Mouse (Mus musculus) hindbrain, embryonic 16.5 days (tissue): ENCODE results near the gene Nsmce1. TPM values are rescaled to one million over a fixed set of nuclear protein-coding genes. Genes with fewer than 3 reads are reported as not detected.

Experiments used
- ATAC-seq: fragments of 200-750 bp; cut with Nextera tagmentation; 2 replicates; pipeline ENCODE4 v1.8.0; 2017; ENCODE audit warnings: moderate TSS enrichment, moderate library complexity
- H3K27ac ChIP-seq: fragments of 300-500 bp; sonication (generic); 2 replicates; pipeline ENCODE4 v1.5.1; 2014; ENCODE audit warnings: low read depth, mild to moderate bottlenecking, control low read depth, low read length, moderate library complexity
- H3K27me3 ChIP-seq: fragments of 300-500 bp; sonication (generic); replicated peaks from 2 replicates; pipeline ENCODE4 v1.6.1; 2014; ENCODE audit warnings: low read length; ENCODE audit not compliant: control insufficient read depth, insufficient read depth
- H3K36me3 ChIP-seq: fragments of 300-500 bp; sonication (generic); 2 replicates; pipeline ENCODE4 v1.6.1; 2014; ENCODE audit warnings: mild to moderate bottlenecking, low read length, moderate library complexity, mixed read lengths; ENCODE audit not compliant: control insufficient read depth, insufficient read depth
- H3K4me1 ChIP-seq: fragments of 300-500 bp; sonication (generic); 2 replicates; pipeline ENCODE4 v1.6.1; 2014; ENCODE audit warnings: low read depth, low read length; ENCODE audit not compliant: control insufficient read depth, insufficient read depth
- H3K4me2 ChIP-seq: fragments of 300-500 bp; sonication (generic); 2 replicates; pipeline ENCODE4 v1.6.1; 2014; ENCODE audit warnings: mild to moderate bottlenecking, low read length, control low read depth, moderate library complexity
- H3K4me3 ChIP-seq: fragments of 300-500 bp; sonication (generic); 2 replicates; pipeline ENCODE4 v1.5.1; 2014; ENCODE audit warnings: mild to moderate bottlenecking, low read length, control low read depth, moderate library complexity
- H3K9ac ChIP-seq: fragments of 300-500 bp; sonication (generic); 2 replicates; pipeline ENCODE4 v1.6.1; 2014; ENCODE audit warnings: low read depth, mild to moderate bottlenecking, control low read depth, low read length, moderate library complexity
- H3K9me3 ChIP-seq: fragments of 300-500 bp; sonication (generic); 2 replicates; pipeline ENCODE4 v1.6.1; 2014; ENCODE audit warnings: mild to moderate bottlenecking, low read length, moderate library complexity; ENCODE audit not compliant: control insufficient read depth
- WGBS: fragments of 180-500 bp; shearing (Covaris S2); extraction: QIAGEN DNeasy Blood & Tissue Kit; methylation state at CpG from one replicate; pipeline ENCODE4 v1.1.7; 2014; 5-methylcytosine and 5-hydroxymethylcytosine counted together
- polyA plus RNA-seq: library from polyadenylated mRNA; unstranded; fragments of >200 nt; fragmentation: Nextera tagmentation; extraction: Ambion mirVana; gene quantifications from 2 replicates; pipeline ENCODE4 v1.2.1, GENCODE M21; 2015

Nsmce1 gene
- polyA plus RNA-seq, 1 experiment from 2014 or later = 85.4 TPM

DNA sequence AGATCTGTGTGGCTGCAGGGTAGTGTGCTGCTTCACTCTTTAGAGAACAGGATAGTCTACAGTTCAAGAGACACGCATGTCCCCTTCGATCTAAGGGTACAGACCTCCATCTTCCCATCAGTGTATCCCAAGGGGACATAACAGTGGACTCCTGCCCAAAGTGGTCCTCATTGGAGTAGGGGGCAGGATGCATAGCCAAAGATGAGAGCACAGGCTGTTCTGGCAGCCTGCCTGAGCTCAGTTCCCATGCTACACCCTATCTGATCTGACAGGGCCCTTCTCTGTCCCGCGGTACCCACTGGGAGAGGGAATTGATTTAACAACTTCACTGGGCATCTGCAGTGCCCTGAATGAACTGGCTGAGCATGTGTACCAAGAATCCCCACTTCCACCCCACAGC lies 37.7 kb downstream of the Nsmce1 start:
- H3K4me1 ChIP-seq = no peaks in the 10 kb centered on the region
- no peak for ATAC-seq
- WGBS = 89% methylated on average over 4 of the region's 4 CpGs
- H3K4me2 ChIP-seq = no peak overlapping the region
- H3K9me3 ChIP-seq = no peaks in the 10 kb centered on the region
- H3K4me3 ChIP-seq = no peak overlapping the region
- H3K9ac ChIP-seq = no peak overlapping the region
- H3K27me3 ChIP-seq = no peaks in the 10 kb centered on the region
- 0 out of 2 replicates have a peak, but pooled peaks cover 3% of the 10 kb centered on the region for H3K36me3 ChIP-seq
- no peak overlapping the region for H3K27ac ChIP-seq

GRCm38 (mm10) chr7:125451078-125451477 lies 40.3 kb downstream of the Nsmce1 start:
- Histone ChIP-seq H3K4me1 (no peaks in the 10 kb centered on the region), H3K4me3 (no peak overlapping the region), H3K4me2 (no peak overlapping the region), H3K27me3 (no peaks in the 10 kb centered on the region), H3K9me3 (no peaks in the 10 kb centered on the region), H3K27ac (no peak overlapping the region), H3K9ac (no peak overlapping the region), H3K36me3 (no peaks in the 10 kb centered on the region)
- no peak for ATAC-seq
- 89% methylated on average over 2 of the region's 2 CpGs for WGBS

- Histone ChIP-seq H3K4me1 (peaks cover 2% of the 10 kb centered on the region; the same call in 1 of the 2 replicates), H3K9me3 (no peaks in the 10 kb centered on the region), H3K27me3 (no peaks in the 10 kb centered on the region), H3K9ac (no peak overlapping the region), H3K27ac (no peak overlapping the region), H3K4me3 (no peak overlapping the region), H3K36me3 (no peaks in the 10 kb centered on the region), H3K4me2 (no peak overlapping the region)
- no peak for ATAC-seq
- WGBS = 79% methylated on average over 1 of the region's 1 CpGs
Measured at GRCm38 (mm10) chr7:125450678-125451077, 40.7 kb downstream of the Nsmce1 start.

DNA sequence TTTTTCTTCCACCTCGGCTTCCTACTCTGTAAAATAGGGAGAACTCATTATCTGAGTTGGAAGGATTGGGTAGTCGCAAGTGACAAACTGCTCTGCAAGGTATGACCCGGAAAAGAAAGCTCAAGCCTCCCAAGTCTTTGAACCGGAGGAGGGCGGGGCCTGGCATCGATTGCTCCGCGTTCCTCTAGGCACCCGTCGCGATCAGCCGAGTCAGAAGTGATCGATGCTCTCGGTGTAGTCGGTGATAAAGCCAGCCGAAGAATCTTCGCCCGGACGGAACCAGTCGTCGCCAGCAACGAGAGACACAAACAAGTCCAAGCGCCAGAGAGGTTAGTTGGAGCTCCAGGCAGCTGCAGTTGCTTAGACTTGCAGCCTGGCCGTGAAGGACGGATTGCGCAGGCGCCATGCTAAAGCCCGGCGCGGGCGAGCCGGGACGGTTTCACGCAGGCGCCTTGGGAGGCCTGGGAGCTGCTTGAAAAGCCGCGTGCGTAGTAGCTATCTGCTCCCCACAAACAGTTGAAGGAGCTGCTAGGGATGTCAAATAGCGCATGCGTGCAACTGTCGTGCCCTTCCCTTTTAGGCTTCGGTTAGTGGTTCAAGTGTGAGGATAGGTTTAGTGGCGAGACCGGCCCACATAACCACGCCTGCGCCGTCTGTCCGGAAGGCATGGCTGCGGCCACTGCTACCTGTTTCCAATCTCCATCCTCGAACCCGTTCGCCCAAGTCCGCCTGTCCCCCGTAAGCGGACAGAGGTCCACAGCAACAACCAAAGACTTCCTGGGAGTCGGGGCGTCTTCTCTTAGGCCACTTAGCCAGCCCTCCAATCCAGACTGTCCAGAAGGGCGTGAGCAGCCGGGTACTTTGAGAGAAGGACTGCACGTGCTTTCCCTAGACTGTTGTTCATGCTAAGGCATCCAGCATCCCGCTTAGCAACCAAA lies 46.7 kb downstream of the Nsmce1 start, which contains the start of gene Kdm8:
TSS of gene Kdm8 (plus strand) at position 213 of the 938 bp plus-strand sequence.
- 3% methylated on average over 61 of the region's 61 CpGs for WGBS
- Histone ChIP-seq H3K4me3 (peak within 1 kb of the TSS; percentile 69), H3K36me3 (no peaks in the 10 kb centered on the region), H3K9ac (peak within 1 kb of the TSS; percentile 82), H3K4me1 (peaks cover 17% of the 10 kb centered on the region), H3K27me3 (no peaks in the 10 kb centered on the region), H3K9me3 (no peaks in the 10 kb centered on the region), H3K4me2 (peak within 1 kb of the TSS; percentile 92), H3K27ac (peak within 1 kb of the TSS; percentile 99)
- peak; percentile 99 for ATAC-seq

GRCm38 (mm10) chr7:125444076-125444463 lies 47.3 kb downstream of the Nsmce1 start:
- H3K9ac ChIP-seq = peak overlapping the region; percentile 82
- H3K9me3 ChIP-seq = peaks cover 3% of the 10 kb centered on the region; the same call in 1 of the 2 replicates
- 24% methylated on average over 10 of the region's 10 CpGs for WGBS
- peak; percentile 25 for ATAC-seq
- H3K4me2 ChIP-seq = peak overlapping the region; percentile 92
- no peaks in the 10 kb centered on the region for H3K36me3 ChIP-seq
- peaks cover 17% of the 10 kb centered on the region for H3K4me1 ChIP-seq
- peak overlapping the region; percentile 99 for H3K27ac ChIP-seq
- no peaks in the 10 kb centered on the region for H3K27me3 ChIP-seq
- peak overlapping the region; percentile 69 for H3K4me3 ChIP-seq

DNA sequence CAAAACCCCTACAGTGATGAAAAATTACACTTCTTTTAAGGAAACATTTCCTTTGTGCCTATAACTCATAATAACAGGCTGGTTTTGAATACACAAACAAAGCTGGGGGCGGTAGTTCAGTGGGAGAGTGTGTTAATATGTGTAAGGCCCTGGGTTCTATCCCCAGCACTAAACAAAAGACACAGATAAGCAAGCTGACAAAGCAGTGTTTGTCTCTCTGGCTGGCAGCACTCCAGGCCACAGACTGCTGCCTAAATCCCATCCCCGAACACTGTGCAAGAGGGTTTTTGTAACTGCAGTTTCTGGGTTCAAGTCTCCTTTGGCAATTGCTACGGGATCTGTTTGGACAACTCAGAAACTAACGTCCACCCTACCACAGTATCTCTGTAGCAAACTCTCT lies 49.1 kb downstream of the Nsmce1 start:
- H3K9me3 ChIP-seq = peaks cover 3% of the 10 kb centered on the region; the same call in 1 of the 2 replicates
- peaks cover 17% of the 10 kb centered on the region for H3K4me1 ChIP-seq
- H3K36me3 ChIP-seq = no peaks in the 10 kb centered on the region
- WGBS = 63% methylated on average over 4 of the region's 4 CpGs
- H3K4me3 ChIP-seq = no peak overlapping the region
- H3K27ac ChIP-seq = no peak overlapping the region
- ATAC-seq = no peak
- H3K9ac ChIP-seq = no peak overlapping the region
- no peaks in the 10 kb centered on the region for H3K27me3 ChIP-seq
- no peak overlapping the region for H3K4me2 ChIP-seq

- H3K4me3 ChIP-seq = no peak overlapping the region
- no peak overlapping the region for H3K4me2 ChIP-seq
- H3K36me3 ChIP-seq = no peaks in the 10 kb centered on the region
- no peak overlapping the region for H3K27ac ChIP-seq
- no peaks in the 10 kb centered on the region for H3K27me3 ChIP-seq
- no peak overlapping the region for H3K9ac ChIP-seq
- WGBS = 28% methylated on average over 8 of the region's 8 CpGs
- H3K9me3 ChIP-seq = peaks cover 5% of the 10 kb centered on the region; the same call in 1 of the 2 replicates
- ATAC-seq = no peak
- no peaks in the 10 kb centered on the region for H3K4me1 ChIP-seq
Measured at GRCm38 (mm10) chr7:125434666-125435290, 56.6 kb downstream of the Nsmce1 start.

- H3K4me2 ChIP-seq = no peak overlapping the region
- no peaks in the 10 kb centered on the region for H3K36me3 ChIP-seq
- H3K27me3 ChIP-seq = no peaks in the 10 kb centered on the region
- H3K9me3 ChIP-seq = 0 out of 2 replicates have a peak, but pooled peaks cover 2% of the 10 kb centered on the region
- no peak overlapping the region for H3K9ac ChIP-seq
- no peak overlapping the region for H3K27ac ChIP-seq
- no peak overlapping the region for H3K4me3 ChIP-seq
- WGBS = 83% methylated on average over 3 of the region's 3 CpGs
- H3K4me1 ChIP-seq = no peaks in the 10 kb centered on the region
- no peak for ATAC-seq
Measured at GRCm38 (mm10) chr7:125433874-125434273, 57.5 kb downstream of the Nsmce1 start.
